Mouse (Mus musculus): ENCODE measurements around the gene Nfia.

DNA sequence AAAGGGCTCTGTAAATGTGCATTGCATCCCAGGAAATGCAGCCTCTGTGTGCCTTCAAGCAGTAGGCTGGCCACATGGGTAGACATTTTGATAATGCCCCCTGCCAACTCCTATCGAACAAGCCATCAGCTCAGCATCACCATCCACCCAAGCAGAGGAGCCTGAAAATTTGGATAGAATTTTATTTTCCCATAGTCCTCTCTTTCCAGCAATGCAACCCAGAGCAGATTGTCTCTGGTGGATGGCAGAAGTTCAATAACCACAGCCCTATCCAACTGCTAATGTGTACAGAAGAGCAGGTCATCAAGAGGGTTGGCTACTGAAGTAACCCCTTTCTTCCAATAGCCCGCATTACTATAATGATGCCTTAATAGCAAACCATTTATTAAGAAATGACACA lies 237.4 kb downstream of the Nfia start:
- no peak for TF ChIP-seq GATA1 (IDR thresholded peaks at IDR 0.05; ENCODE audit: borderline replicate concordance, low read length)
- TF ChIP-seq CTCF (IDR thresholded peaks at IDR 0.05; ENCODE audit: low read depth, low read length) = no peak

Data from G1E (cell line).